In the genomic region with DNA sequence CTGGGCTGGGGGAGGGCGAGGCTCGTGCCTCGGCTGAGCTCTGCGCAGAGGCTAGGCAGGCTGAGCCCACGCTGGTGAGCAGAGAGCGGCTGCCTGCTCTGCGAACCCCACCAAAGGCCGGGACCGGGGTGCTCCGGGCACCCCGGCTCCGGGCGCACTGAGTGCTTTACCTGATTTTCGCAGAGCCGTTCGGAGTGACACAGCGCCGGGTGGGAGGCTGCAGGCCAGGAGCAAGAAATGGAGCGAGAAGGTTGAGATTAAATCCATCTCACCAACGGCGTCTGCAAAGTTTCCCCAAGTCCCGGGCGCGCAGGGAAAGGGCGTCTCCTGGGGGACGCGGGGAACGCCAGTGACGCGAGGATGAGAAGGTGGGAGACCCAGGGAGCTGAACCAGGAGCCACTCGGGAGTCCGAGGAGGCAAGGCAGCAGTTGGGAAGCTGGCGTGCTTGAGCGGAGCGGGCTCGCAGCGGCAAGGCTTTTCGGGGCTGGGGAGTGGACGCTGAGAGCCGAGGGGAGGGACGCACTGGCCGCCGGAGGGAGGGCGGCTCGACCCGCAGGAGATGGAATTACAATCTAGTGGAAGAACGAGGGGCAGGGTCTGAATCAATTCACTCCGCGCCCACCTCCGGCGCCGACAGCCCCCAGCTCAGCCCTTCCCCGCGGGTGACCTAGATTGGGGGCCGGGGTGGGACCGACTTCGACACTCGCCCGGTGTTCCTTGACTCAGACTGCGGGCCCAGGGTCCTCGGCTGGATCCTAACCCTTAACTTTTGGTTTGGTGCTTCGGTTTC, we compare ENCODE assay signal across 8 mouse cellular contexts. TPM values are rescaled to one million over a fixed set of nuclear protein-coding genes. Genes with fewer than 3 reads are reported as not detected.
DNase-seq lines count a peak whose midpoint lies in the region; ATAC-seq and TF ChIP-seq lines count a peak whose summit lies in the region.

A gene (minus strand): TSS at position 578 of the 791 bp plus-strand sequence.

- H3K4me2 ChIP-seq in hindbrain, postnatal 0 days (ENCODE audit: low read depth, low read length) = peak within 1 kb of the TSS; percentile 100
- peak within 1 kb of the TSS; percentile 81 for H3K4me2 ChIP-seq in stomach, embryonic 14.5 days (replicated peaks; ENCODE audit: low read depth, low read length)

- ATAC-seq in frontal cortex, adult (ENCODE audit: low TSS enrichment) = peak; percentile 65
- ATAC-seq in hindbrain, postnatal 0 days = peak; percentile 58
- peak; percentile 79; the same call in 1 of the 2 replicates for ATAC-seq in stomach, embryonic 14.5 days (ENCODE audit: insufficient number of reproducible peaks, insufficient read depth, low FRiP score, low read depth)
- no peak for ATAC-seq in cerebellum, adult (ENCODE audit: insufficient number of reproducible peaks, low FRiP score, low TSS enrichment)

- TF ChIP-seq CTCF in hindbrain, postnatal 0 days (IDR thresholded peaks at IDR 0.05; ENCODE audit: low read depth) = no peak

- H3K9me3 ChIP-seq in hindbrain, postnatal 0 days (ENCODE audit: low read length) = no peaks in the 10 kb centered on the region
- H3K9me3 ChIP-seq in stomach, embryonic 14.5 days (ENCODE audit: control insufficient read depth, low read depth, low read length) = no peaks in the 10 kb centered on the region

- peak within 1 kb of the TSS; percentile 48 for H3K27ac ChIP-seq in hindbrain, postnatal 0 days
- H3K27ac ChIP-seq in stomach, embryonic 14.5 days (ENCODE audit: low read length) = peak within 1 kb of the TSS; percentile 80

- H3K4me3 ChIP-seq in hindbrain, postnatal 0 days (ENCODE audit: low read length) = peak within 1 kb of the TSS; percentile 64
- peak within 1 kb of the TSS; percentile 71 for H3K4me3 ChIP-seq in stomach, embryonic 14.5 days (ENCODE audit: low read depth, low read length)

- WGBS in hindbrain, postnatal 0 days = 1% methylated on average over 61 of the region's 62 CpGs
- under 1% methylated on average over 62 of the region's 62 CpGs for WGBS in stomach, embryonic 14.5 days

- H3K27me3 ChIP-seq in hindbrain, postnatal 0 days (ENCODE audit: insufficient read depth, low read length) = 0 out of 2 replicates have a peak, but pooled peaks cover 3% of the 10 kb centered on the region
- no peaks in the 10 kb centered on the region for H3K27me3 ChIP-seq in stomach, embryonic 14.5 days (ENCODE audit: control insufficient read depth, insufficient read depth, low read length)

- DNase-seq in frontal cortex, adult 2 months (ENCODE audit: extremely low spot score in 1 of 2, low spot score in 1 of 2) = no peak
- peak; percentile 38 for DNase-seq in adrenal gland, adult 2 months
- DNase-seq in forelimb bud, embryonic 11.5 days (ENCODE audit: low read depth, low spot score) = peak; percentile 53
- DNase-seq in hindbrain, postnatal 0 days (ENCODE audit: low spot score) = peak; percentile 17
- peak; percentile 37 for DNase-seq in lung, postnatal 14 days

- H3K9ac ChIP-seq in hindbrain, postnatal 0 days (replicated peaks; ENCODE audit: low read length) = peak within 1 kb of the TSS; percentile 51
- H3K9ac ChIP-seq in stomach, embryonic 14.5 days (replicated peaks; ENCODE audit: low read depth, low read length) = peak within 1 kb of the TSS; percentile 60

- H3K36me3 ChIP-seq in hindbrain, postnatal 0 days (ENCODE audit: insufficient read depth, low read length) = no peaks in the 10 kb centered on the region
- H3K36me3 ChIP-seq in stomach, embryonic 14.5 days (ENCODE audit: control insufficient read depth, insufficient read depth, low read length) = no peaks in the 10 kb centered on the region

- peaks cover 5% of the 10 kb centered on the region; the same call in 1 of the 2 replicates for H3K4me1 ChIP-seq in hindbrain, postnatal 0 days (ENCODE audit: insufficient read depth, low read length)
- peaks cover 5% of the 10 kb centered on the region; the same call in 1 of the 2 replicates for H3K4me1 ChIP-seq in stomach, embryonic 14.5 days (ENCODE audit: control insufficient read depth, insufficient read depth, low read length)

RNA-seq across cellular contexts. Expression of the gene that starts here (rescaled TPM):
- 2.5 and 3.0 TPM in 2 replicates for polyA plus RNA-seq in frontal cortex, adult 2 months (2012; rRNA removed)
- total RNA-seq in adrenal gland, adult 2 months (2021) = 1 to 10 TPM; 3.4 to 3.5 TPM
- polyA plus RNA-seq in adrenal gland, adult 2 months (2012; rRNA removed) = 5.6 and 6.9 TPM in 2 replicates
- 5.6 and 5.9 TPM in 2 replicates for total RNA-seq in hindbrain, postnatal 0 days (2014; rRNA removed)
- polyA plus RNA-seq in hindbrain, postnatal 0 days (2015; fragmentation: Nextera tagmentation; extraction: Ambion mirVana) = 7.4 and 8.5 TPM in 2 replicates
- polyA plus RNA-seq in stomach, embryonic 14.5 days (2014; fragmentation: Nextera tagmentation; extraction: Ambion mirVana) = 19.0 and 19.4 TPM in 2 replicates

Comparison
In these comparisons a context has a peak if more than half of its experiments do, and no peak if none do; other contexts are left out.
1. DNase-seq: peak in adrenal gland, adult 2 months (single experiment), forelimb bud, embryonic 11.5 days (single experiment), hindbrain, postnatal 0 days (single experiment) and lung, postnatal 14 days (single experiment); none in frontal cortex, adult 2 months (0 of 2).